In the genomic region with DNA sequence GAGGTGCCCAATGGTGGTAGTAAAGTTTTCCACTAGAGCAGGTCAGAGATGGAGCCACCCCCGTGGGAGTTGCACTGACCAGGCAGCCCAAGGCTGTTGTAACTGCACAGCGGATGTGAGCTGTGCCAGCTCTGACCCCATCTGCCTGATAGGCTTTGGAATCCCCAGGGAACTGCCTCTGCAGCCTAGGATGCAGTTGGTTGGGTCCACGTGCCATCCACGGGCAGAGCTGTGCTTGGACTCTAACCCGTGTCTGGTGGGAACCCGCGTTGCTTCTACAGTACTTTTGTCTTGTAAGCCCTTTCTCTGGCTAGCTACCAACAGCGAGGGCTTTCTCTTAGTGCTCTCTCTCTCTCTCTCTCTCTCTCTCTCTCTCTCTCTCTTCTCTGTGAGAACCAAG, we compare ENCODE assay signal across 9 mouse cellular contexts. TPM values are rescaled to one million over a fixed set of nuclear protein-coding genes. Genes with fewer than 3 reads are reported as not detected.
DNase-seq lines count a peak whose midpoint lies in the region; ATAC-seq and TF ChIP-seq lines count a peak whose summit lies in the region.
"Had no signal": no experiment of that assay in that cellular context is flagged by ENCODE, and none has a peak within 500 bp of the region (broad histone marks: within the 10 kb centered on the region; RNA-seq: fewer than 3 reads in every experiment).

No protein-coding gene starts in this region.

- TF ChIP-seq CTCF in gastrocnemius, adult 2 months (IDR thresholded peaks at IDR 0.05) = no peak

- no peak overlapping the region for H3K4me2 ChIP-seq in midbrain, embryonic 12.5 days (replicated peaks)
- H3K4me2 ChIP-seq in midbrain, embryonic 11.5 days = no peak overlapping the region
- no peak overlapping the region for H3K4me2 ChIP-seq in hindbrain, embryonic 16.5 days (ENCODE audit: low read length)

- intact Hi-C loops in gastrocnemius, adult 2 months (cut with DNase I) = no loop called here
- intact Hi-C loops in gastrocnemius, postnatal 14 days (cut with DNase I; ENCODE audit: low total_unique reads) = no loop called here

- peak; percentile 34 for DNase-seq in gastrocnemius, adult 2 months
- DNase-seq in gastrocnemius, postnatal 14 days = no peak
- DNase-seq in midbrain, embryonic 11.5 days (ENCODE audit: low spot score, missing footprints) = no peak
- peak; percentile 24 for DNase-seq in skeletal muscle tissue, adult 2 months (ENCODE audit: low read depth, low spot score)
- no peak for DNase-seq in urinary bladder, postnatal 25 days (ENCODE audit: low spot score)

- H3K9me3 ChIP-seq in midbrain, embryonic 12.5 days = no peaks in the 10 kb centered on the region
- H3K9me3 ChIP-seq in midbrain, embryonic 11.5 days (ENCODE audit: control insufficient read depth, low read length) = no peaks in the 10 kb centered on the region
- H3K9me3 ChIP-seq in hindbrain, embryonic 16.5 days (ENCODE audit: control insufficient read depth, low read length) = no peaks in the 10 kb centered on the region
- H3K9me3 ChIP-seq: megakaryocyte, embryonic 14.5 days had no signal

- H3K4me1 ChIP-seq in midbrain, embryonic 12.5 days = peaks cover 62% of the 10 kb centered on the region
- peaks cover 42% of the 10 kb centered on the region for H3K4me1 ChIP-seq in midbrain, embryonic 11.5 days (ENCODE audit: control insufficient read depth, insufficient read depth, low read length)
- peaks cover 43% of the 10 kb centered on the region for H3K4me1 ChIP-seq in hindbrain, embryonic 16.5 days (ENCODE audit: control insufficient read depth, insufficient read depth, low read depth, low read length)

- peaks cover 16% of the 10 kb centered on the region for H3K27me3 ChIP-seq in midbrain, embryonic 12.5 days
- no peaks in the 10 kb centered on the region for H3K27me3 ChIP-seq in midbrain, embryonic 11.5 days (ENCODE audit: control insufficient read depth, insufficient read depth, low read length)
- no peaks in the 10 kb centered on the region for H3K27me3 ChIP-seq in hindbrain, embryonic 16.5 days (replicated peaks; ENCODE audit: control insufficient read depth, insufficient read depth, low read length)

- peak overlapping the region; percentile 53; the same call in 1 of the 2 replicates for H3K27ac ChIP-seq in gastrocnemius, adult 2 months
- peak overlapping the region; percentile 35; the same call in 1 of the 2 replicates for H3K27ac ChIP-seq in midbrain, embryonic 12.5 days (replicated peaks)
- no peak overlapping the region for H3K27ac ChIP-seq in midbrain, embryonic 11.5 days (ENCODE audit: low read depth, low read length)
- no peak overlapping the region for H3K27ac ChIP-seq in hindbrain, embryonic 16.5 days (ENCODE audit: low read depth, low read length)

- H3K4me3 ChIP-seq in gastrocnemius, adult 2 months = no peak overlapping the region
- no peak overlapping the region for H3K4me3 ChIP-seq in midbrain, embryonic 12.5 days
- H3K4me3 ChIP-seq in midbrain, embryonic 11.5 days (ENCODE audit: low read depth, low read length) = no peak overlapping the region
- H3K4me3 ChIP-seq in hindbrain, embryonic 16.5 days (ENCODE audit: low read length) = no peak overlapping the region

- WGBS in midbrain, embryonic 12.5 days = 75% methylated on average over 8 of the region's 8 CpGs
- WGBS in midbrain, embryonic 11.5 days = 87% methylated on average over 8 of the region's 8 CpGs
- 31% methylated on average over 8 of the region's 8 CpGs for WGBS in hindbrain, embryonic 16.5 days

- peaks cover 18% of the 10 kb centered on the region for H3K36me3 ChIP-seq in midbrain, embryonic 12.5 days
- peaks cover 6% of the 10 kb centered on the region; the same call in 1 of the 2 replicates for H3K36me3 ChIP-seq in midbrain, embryonic 11.5 days (ENCODE audit: control insufficient read depth, insufficient read depth, low read length)
- H3K36me3 ChIP-seq in hindbrain, embryonic 16.5 days (ENCODE audit: control insufficient read depth, insufficient read depth, low read length) = peaks cover 2% of the 10 kb centered on the region; the same call in 1 of the 2 replicates

- H3K9ac ChIP-seq in midbrain, embryonic 12.5 days (replicated peaks) = no peak overlapping the region
- no peak overlapping the region for H3K9ac ChIP-seq in midbrain, embryonic 11.5 days (ENCODE audit: low read length)
- H3K9ac ChIP-seq in hindbrain, embryonic 16.5 days (ENCODE audit: low read depth, low read length) = no peak overlapping the region

- 0 out of 2 replicates have a peak, but pooled peaks have one; percentile 30 for ATAC-seq in midbrain, embryonic 12.5 days (ENCODE audit: low FRiP score, low read depth)
- no peak for ATAC-seq in midbrain, embryonic 11.5 days (ENCODE audit: low FRiP score)
- ATAC-seq in hindbrain, embryonic 16.5 days = peak; percentile 52; the same call in 1 of the 2 replicates
- no peak for ATAC-seq in granulocyte monocyte progenitor cell, adult 5-6 weeks (replicated peaks; ENCODE audit: poor library complexity, severe bottlenecking)

RNA-seq across cellular contexts. Expression of gene Sipa1l2, which starts 36.7 kb away (rescaled TPM):
- total RNA-seq in gastrocnemius, adult 2 months (2021) = 10 to 100 TPM in 1 of 2 experiments, 1 to 10 TPM in 1; 4.5 to 10.8 TPM
- 10 to 100 TPM in 1 of 2 experiments, 1 to 10 TPM in 1; 8.8 to 10.1 TPM for total RNA-seq in gastrocnemius, postnatal 14 days (2021)
- 43.7 and 45.4 TPM in 2 replicates for polyA plus RNA-seq in midbrain, embryonic 12.5 days (2016; fragmentation: Nextera tagmentation; extraction: Ambion mirVana)
- 13.0 and 14.1 TPM in 2 replicates for polyA plus RNA-seq in midbrain, embryonic 11.5 days (2014; fragmentation: Nextera tagmentation; extraction: Ambion mirVana)
- polyA plus RNA-seq in hindbrain, embryonic 16.5 days (2015; fragmentation: Nextera tagmentation; extraction: Ambion mirVana) = 15.9 and 20.5 TPM in 2 replicates
- total RNA-seq in granulocyte monocyte progenitor cell, adult 5-6 weeks (2014; fragmentation: Nextera tagmentation) = 1.0 and 1.4 TPM in 2 replicates
- total RNA-seq in granulocyte monocyte progenitor cell, adult 5-6 weeks (2017) = 1.9 and 2.4 TPM in 2 replicates

Comparison
In these comparisons a context has a peak if more than half of its experiments do, and no peak if none do; other contexts are left out.
1. DNase-seq: peak in gastrocnemius, adult 2 months (single experiment) and skeletal muscle tissue, adult 2 months (single experiment); none in gastrocnemius, postnatal 14 days (single experiment), midbrain, embryonic 11.5 days (single experiment) and urinary bladder, postnatal 25 days (single experiment).
2. H3K27ac ChIP-seq: peak in gastrocnemius, adult 2 months (single experiment) and midbrain, embryonic 12.5 days (single experiment); none in midbrain, embryonic 11.5 days (single experiment) and hindbrain, embryonic 16.5 days (single experiment).
3. ATAC-seq: peak in midbrain, embryonic 12.5 days (single experiment) and hindbrain, embryonic 16.5 days (single experiment); none in midbrain, embryonic 11.5 days (single experiment) and granulocyte monocyte progenitor cell, adult 5-6 weeks (single experiment).